Mouse (Mus musculus): ENCODE measurements at regions not wholly inside any gene's neighbourhood (a gene's known extent, or its start where the extent isn't known, plus 50 kb on each side); places are given as distances from the start of the nearest gene placed in this dataset.

- DNase-seq (ENCODE audit: low spot score in 2 of 2) = peak in 1 of 2 experiments; percentile 9
- intact Hi-C loops (cut with DNase I) = no loop called here
These were observed 57.3 kb downstream of the Edn1 start for GRCm38 (mm10) chr13:42358588-42358987.

GRCm38 (mm10) chr13:42367655-42368554 is 66.6 kb downstream of the Edn1 start:
- intact Hi-C loops (cut with DNase I) = no loop called here
- DNase-seq (ENCODE audit: low spot score in 2 of 2) = no peak

GRCm38 (mm10) chr13:42369826-42370225 is 68.5 kb downstream of the Edn1 start:
- no peak for DNase-seq (ENCODE audit: low spot score in 2 of 2)
- intact Hi-C loops (cut with DNase I) = no loop called here

- DNase-seq (ENCODE audit: low spot score in 2 of 2) = no peak
- intact Hi-C loops (cut with DNase I) = no loop called here
These were observed 70.9 kb downstream of the Edn1 start for GRCm38 (mm10) chr13:42372201-42372600.

- no peak for DNase-seq (ENCODE audit: low spot score in 2 of 2)
- intact Hi-C loops (cut with DNase I) = no loop called here
These were observed 72.9 kb downstream of the Edn1 start for GRCm38 (mm10) chr13:42374181-42374596.

GRCm38 (mm10) chr13:42379675-42380074 is 78.4 kb downstream of the Edn1 start:
- no peak for DNase-seq (ENCODE audit: low spot score in 2 of 2)
- intact Hi-C loops (cut with DNase I) = no loop called here

GRCm38 (mm10) chr13:42383099-42383498 is 81.8 kb downstream of the Edn1 start:
- intact Hi-C loops (cut with DNase I) = no loop called here

GRCm38 (mm10) chr13:42390389-42390788 is 89.1 kb downstream of the Edn1 start:
- DNase-seq (ENCODE audit: low spot score in 2 of 2) = no peak
- intact Hi-C loops (cut with DNase I) = no loop called here

More at GRCm38 (mm10) chr13:42383099-42383498, 81.8 kb downstream of the Edn1 start:
- DNase-seq (ENCODE audit: low spot score in 2 of 2) = no peak

GRCm38 (mm10) chr13:42391330-42392005 is 90.2 kb downstream of the Edn1 start:
- no peak for DNase-seq (ENCODE audit: low spot score in 2 of 2)
- intact Hi-C loops (cut with DNase I) = no loop called here

GRCm38 (mm10) chr13:42392701-42393100 is 91.4 kb downstream of the Edn1 start:
- DNase-seq (ENCODE audit: low spot score in 2 of 2) = no peak
- intact Hi-C loops (cut with DNase I) = no loop called here

GRCm38 (mm10) chr13:42394572-42394971 is 93.3 kb downstream of the Edn1 start:
- DNase-seq (ENCODE audit: low spot score in 2 of 2) = no peak
- intact Hi-C loops (cut with DNase I) = no loop called here

- no peak for DNase-seq (ENCODE audit: low spot score in 2 of 2)
- intact Hi-C loops (cut with DNase I) = no loop called here
These were observed 100.2 kb downstream of the Edn1 start for GRCm38 (mm10) chr13:42401513-42401912.

- DNase-seq (ENCODE audit: low spot score in 2 of 2) = peak; percentile 64 to 69
- intact Hi-C loops (cut with DNase I) = no loop called here
These were observed 102.2 kb downstream of the Edn1 start for GRCm38 (mm10) chr13:42403231-42404020.

- no peak for DNase-seq (ENCODE audit: low spot score in 2 of 2)
- intact Hi-C loops (cut with DNase I) = no loop called here
These were observed 111.5 kb downstream of the Edn1 start for GRCm38 (mm10) chr13:42412652-42413282.

- intact Hi-C loops (cut with DNase I) = no loop called here
- no peak for DNase-seq (ENCODE audit: low spot score in 2 of 2)
These were observed 145.6 kb downstream of the Edn1 start for GRCm38 (mm10) chr13:42446921-42447320.

GRCm38 (mm10) chr13:42453665-42454064 is 152.4 kb downstream of the Edn1 start:
- no peak for DNase-seq (ENCODE audit: low spot score in 2 of 2)
- intact Hi-C loops (cut with DNase I) = no loop called here

GRCm38 (mm10) chr13:42459892-42460291 is 158.6 kb downstream of the Edn1 start:
- intact Hi-C loops (cut with DNase I) = no loop called here
- no peak for DNase-seq (ENCODE audit: low spot score in 2 of 2)

GRCm38 (mm10) chr13:42478825-42479224 is 177.5 kb downstream of the Edn1 start:
- intact Hi-C loops (cut with DNase I) = no loop called here
- DNase-seq (ENCODE audit: low spot score in 2 of 2) = no peak

GRCm38 (mm10) chr13:42490956-42491680 is 189.3 kb upstream of the Phactr1 start:
- no peak for DNase-seq (ENCODE audit: low spot score in 2 of 2)
- intact Hi-C loops (cut with DNase I) = no loop called here
